Mouse (Mus musculus): ENCODE data around the gene Rnase12. TPM values are rescaled to one million over a fixed set of nuclear protein-coding genes. Genes with fewer than 3 reads are reported as not detected.

The Rnase12 gene
- total RNA-seq (2021) = not detected

- intact Hi-C loops (cut with DNase I) = no loop called here
- no peak for DNase-seq (ENCODE audit: low spot score in 2 of 2)
Measured at GRCm38 (mm10) chr14:51057401-51057831, at the start of gene Rnase12. Rnase12 (minus strand) TSS chr14:51057661.

- intact Hi-C loops (cut with DNase I) = loop anchor here (10.0 kb wide), 1 partner anchor 238 kb away; no protein-coding TSS in a partner anchor
- DNase-seq (ENCODE audit: low spot score in 2 of 2) = no peak
Measured at GRCm38 (mm10) chr14:51106449-51106967, 49.0 kb upstream of the Rnase12 start.

DNA sequence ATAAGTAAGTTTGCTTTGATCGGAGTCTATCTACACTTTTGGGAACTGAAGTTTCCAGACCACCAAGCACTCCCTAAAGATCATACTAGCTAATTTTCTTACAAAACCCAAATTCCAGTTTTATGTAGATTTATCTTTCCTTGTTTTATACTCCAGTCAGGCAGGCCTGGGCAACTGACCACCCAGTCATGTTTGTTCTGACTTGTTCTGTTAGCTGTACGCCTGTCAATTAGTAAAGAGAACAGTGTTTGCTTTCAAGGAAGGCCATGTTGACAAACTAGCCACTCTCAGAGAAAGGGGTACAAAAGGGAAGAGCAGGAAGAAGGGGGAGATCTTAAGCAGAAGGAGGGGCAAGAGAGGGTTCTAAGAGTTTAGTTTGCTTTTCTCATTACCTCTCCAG is 46.9 kb upstream of the Rnase12 start:
- DNase-seq (ENCODE audit: low spot score in 2 of 2) = no peak
- intact Hi-C loops (cut with DNase I) = loop anchor here (5.0 to 10.0 kb wide), 2 partner anchors 138 to 240 kb away; no protein-coding TSS in a partner anchor

DNA sequence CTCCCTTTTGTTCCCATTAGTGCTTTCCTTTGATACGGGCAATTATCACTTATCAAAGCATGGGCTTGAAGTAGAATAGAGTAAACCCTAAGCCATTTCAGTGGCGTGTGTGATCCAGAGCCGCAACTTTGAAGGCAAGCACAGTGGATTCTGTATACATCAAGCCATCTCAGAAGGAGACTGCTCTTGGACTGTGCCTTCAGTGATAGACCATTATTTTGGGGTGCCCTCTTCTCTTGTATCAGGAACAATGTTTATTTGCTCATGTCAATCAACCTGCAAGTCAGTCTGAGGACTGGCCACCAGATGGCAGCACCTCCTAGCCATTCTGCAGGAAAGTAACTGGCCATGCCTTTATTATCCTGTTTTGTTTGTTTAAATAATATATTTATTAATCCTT is 45.8 kb upstream of the Rnase12 start:
- DNase-seq (ENCODE audit: low spot score in 2 of 2) = peak; percentile 50
- intact Hi-C loops (cut with DNase I) = loop anchor here (5.0 to 10.0 kb wide), 2 partner anchors 139 to 242 kb away; no protein-coding TSS in a partner anchor

DNA sequence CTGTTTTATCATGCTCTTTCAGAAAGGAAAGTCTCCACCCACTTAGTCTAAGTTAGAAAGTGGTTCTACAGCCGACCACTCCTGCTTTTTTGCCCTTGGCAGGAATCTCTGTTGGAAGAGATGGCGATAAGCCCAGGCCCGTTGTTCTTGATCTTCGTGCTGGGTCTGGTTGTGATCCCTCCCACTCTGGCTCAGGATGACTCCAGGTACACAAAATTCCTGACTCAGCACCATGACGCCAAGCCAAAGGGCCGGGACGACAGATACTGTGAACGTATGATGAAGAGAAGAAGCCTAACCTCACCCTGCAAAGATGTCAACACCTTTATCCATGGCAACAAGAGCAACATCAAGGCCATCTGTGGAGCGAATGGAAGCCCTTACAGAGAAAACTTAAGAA is 43.8 kb upstream of the Rnase12 start:
- intact Hi-C loops (cut with DNase I) = loop anchor here (2.0 to 10.0 kb wide), 3 partner anchors 141 to 244 kb away; no protein-coding TSS in a partner anchor

GRCm38 (mm10) chr14:51098921-51099320 is 41.5 kb upstream of the Rnase12 start:
- intact Hi-C loops (cut with DNase I) = loop anchor here (10.0 kb wide), 1 partner anchor 1156 kb away; the partner anchor contains the start of gene Chd8
- DNase-seq (ENCODE audit: low spot score in 2 of 2) = no peak

More for the DNA sequence above, 43.8 kb upstream of the Rnase12 start:
- DNase-seq (ENCODE audit: low spot score in 2 of 2) = no peak

- intact Hi-C loops (cut with DNase I) = loop anchor here (10.0 kb wide), 1 partner anchor 1157 kb away; the partner anchor contains the start of gene Chd8
- peak; percentile 51 to 80 for DNase-seq (ENCODE audit: low spot score in 2 of 2)
Measured at GRCm38 (mm10) chr14:51098300-51098699, 40.8 kb upstream of the Rnase12 start.

GRCm38 (mm10) chr14:51095736-51096524 is 38.5 kb upstream of the Rnase12 start:
- no peak for DNase-seq (ENCODE audit: low spot score in 2 of 2)
- intact Hi-C loops (cut with DNase I) = loop anchor here (2.0 to 10.0 kb wide), 2 partner anchors 69 to 1159 kb away; partner anchors contain the start of gene Chd8

GRCm38 (mm10) chr14:51094921-51095320 is 37.5 kb upstream of the Rnase12 start:
- intact Hi-C loops (cut with DNase I) = loop anchor here (10.0 kb wide), 1 partner anchor 1160 kb away; the partner anchor contains the start of gene Chd8
- DNase-seq (ENCODE audit: low spot score in 2 of 2) = no peak

GRCm38 (mm10) chr14:51094096-51094875 is 36.8 kb upstream of the Rnase12 start:
- intact Hi-C loops (cut with DNase I) = loop anchor here (10.0 kb wide), 1 partner anchor 1161 kb away; the partner anchor contains the start of gene Chd8
- no peak for DNase-seq (ENCODE audit: low spot score in 2 of 2)

GRCm38 (mm10) chr14:51093496-51093895 is 36.0 kb upstream of the Rnase12 start:
- intact Hi-C loops (cut with DNase I) = loop anchor here (10.0 kb wide), 1 partner anchor 1161 kb away; the partner anchor contains the start of gene Chd8
- DNase-seq (ENCODE audit: low spot score in 2 of 2) = no peak

DNA sequence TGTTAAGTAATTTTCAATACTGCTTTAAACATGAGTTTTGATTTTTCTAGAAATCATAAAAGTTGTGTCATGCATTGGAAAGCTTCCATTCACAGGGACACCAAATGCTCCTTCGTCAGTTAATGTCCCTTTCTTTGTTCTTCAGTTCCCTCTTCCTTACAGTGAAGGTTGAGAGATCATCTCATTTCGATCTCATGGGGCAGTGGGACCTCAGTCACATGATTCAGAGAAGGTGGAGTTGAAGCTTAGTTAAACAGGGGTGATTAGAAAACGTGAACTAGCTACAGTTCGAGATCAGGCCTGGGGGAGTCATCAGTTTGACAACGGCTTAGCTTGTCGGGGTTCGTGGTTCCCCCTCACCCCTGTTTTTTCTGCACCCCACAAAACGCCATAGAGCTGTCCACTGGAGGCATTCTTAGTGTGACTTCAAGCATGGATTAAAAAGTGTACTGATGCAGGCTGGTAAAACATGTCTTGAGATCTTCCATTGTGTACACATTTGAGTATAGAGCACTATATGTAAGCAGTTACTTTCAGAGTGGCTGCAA is 34.7 kb upstream of the Rnase12 start:
- DNase-seq (ENCODE audit: low spot score in 2 of 2) = no peak
- intact Hi-C loops (cut with DNase I) = loop anchor here (10.0 kb wide), 1 partner anchor 1163 kb away; the partner anchor contains the start of gene Chd8

DNA sequence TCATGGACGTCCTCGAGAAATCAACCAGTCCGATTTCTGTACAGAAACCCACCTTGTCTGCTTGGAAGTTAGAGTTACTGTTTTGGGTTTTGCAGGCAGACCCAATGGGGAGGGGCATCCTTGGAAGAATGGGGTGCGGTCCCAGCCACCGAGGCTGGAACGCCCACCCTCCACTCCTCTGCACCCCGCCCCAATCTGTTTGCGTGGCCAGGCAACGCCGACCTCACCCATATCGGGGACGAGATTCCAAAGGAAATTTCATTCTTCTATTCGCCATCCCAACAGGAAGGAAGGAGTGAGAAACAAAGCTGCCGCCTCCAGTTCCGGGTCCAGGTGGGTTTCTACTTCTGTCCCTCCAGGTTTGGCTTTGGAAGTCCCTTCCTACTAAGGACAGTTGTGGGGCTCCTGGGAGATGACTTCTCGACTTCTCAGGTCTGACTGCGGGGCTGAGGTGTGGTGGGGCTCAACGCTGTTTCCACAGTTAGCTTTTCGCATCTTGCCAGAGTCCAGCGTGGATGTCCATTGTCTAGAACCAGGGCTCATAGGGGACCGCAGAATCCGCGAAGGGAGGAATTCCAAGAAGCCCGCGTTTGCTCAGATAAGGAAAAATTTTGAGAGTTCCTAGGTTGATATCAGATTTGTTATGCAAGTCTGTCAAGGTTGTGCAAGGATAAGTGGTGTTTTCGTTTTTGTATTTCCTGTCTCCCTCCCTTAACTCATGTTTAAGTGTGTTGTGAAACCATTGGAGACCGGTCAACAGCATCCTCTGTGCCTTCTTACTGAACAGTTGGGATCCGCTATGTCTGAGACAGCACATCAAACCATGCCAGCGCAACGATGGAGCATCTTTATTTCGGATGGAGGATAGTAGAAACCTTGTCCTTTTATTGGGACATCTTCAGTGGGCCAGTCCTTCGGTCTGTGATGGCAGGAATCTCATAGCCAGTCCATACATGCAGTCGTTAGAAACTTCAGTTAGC is 33.8 kb upstream of the Rnase12 start, which contains the start of the genes Rnase4 and Ang:
Gene Rnase4 (plus strand): TSS at position 157 of the 980 bp plus-strand sequence.
Gene Ang (plus strand): TSS at position 230 of the 980 bp plus-strand sequence.
- intact Hi-C loops (cut with DNase I) = loop anchor here (10.0 kb wide), 1 partner anchor 1164 kb away; the partner anchor contains the start of gene Chd8
- DNase-seq (ENCODE audit: low spot score in 2 of 2) = peak; percentile 34 to 46

- DNase-seq (ENCODE audit: low spot score in 2 of 2) = peak; percentile 76 to 83
Measured at GRCm38 (mm10) chr14:51090077-51090781, 32.8 kb upstream of the Rnase12 start.

DNA sequence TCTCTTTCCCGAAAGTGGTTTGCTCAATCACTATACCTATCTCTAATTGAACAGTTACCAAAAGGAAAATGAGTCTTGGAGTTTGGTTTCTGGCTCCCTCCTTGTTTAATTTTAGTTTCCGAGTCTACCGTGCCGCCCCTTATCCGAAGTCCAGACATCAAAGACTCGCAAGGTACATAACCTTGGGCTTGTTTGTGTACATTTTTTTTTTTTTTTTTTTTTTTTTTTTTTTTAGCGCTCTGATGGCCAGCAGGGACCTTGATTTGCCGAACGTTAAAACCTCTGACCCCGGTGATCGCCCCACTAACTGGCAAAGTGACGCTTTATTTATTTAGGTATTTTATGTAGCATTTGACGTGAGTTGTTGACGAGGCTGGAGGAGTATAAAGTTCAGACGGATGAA is 32.2 kb upstream of the Rnase12 start:
- intact Hi-C loops (cut with DNase I) = loop anchor here (1.0 to 10.0 kb wide), 2 partner anchors 282 to 1165 kb away; partner anchors contain the start of genes Ccnb1ip1, Chd8 and Parp2
- no peak for DNase-seq (ENCODE audit: low spot score in 2 of 2)

More at GRCm38 (mm10) chr14:51090077-51090781, 32.8 kb upstream of the Rnase12 start:
- intact Hi-C loops (cut with DNase I) = loop anchor here (10.0 kb wide), 1 partner anchor 1165 kb away; the partner anchor contains the start of gene Chd8

- intact Hi-C loops (cut with DNase I) = loop anchor here (1.0 kb wide), 2 partner anchors 24 to 282 kb away; partner anchors contain the start of genes Ccnb1ip1 and Parp2
- DNase-seq (ENCODE audit: low spot score in 2 of 2) = peak; percentile 96 to 99
Measured at GRCm38 (mm10) chr14:51088970-51089673, 31.7 kb upstream of the Rnase12 start.

Data from left cerebral cortex, postnatal 36 days (tissue).